Mouse (Mus musculus) cerebellum, postnatal 36 days (tissue): ENCODE results near the gene Nrn1l.

ENCODE experiments used
- DNase-seq, 2 experiments: peaks; one replicate each; pipeline ENCODE4 v3.0.0; 2021 to 2022; ENCODE audit warnings: mixed read lengths in 2 of 2

Nrn1l gene

GRCm38 (mm10) chr8:105892432-105892831, 935 bp upstream of the Nrn1l start:
- no peak for DNase-seq

- DNase-seq: no peak
Observed at GRCm38 (mm10) chr8:105897801-105898480, 4.6 kb downstream of the Nrn1l start.

GRCm38 (mm10) chr8:105900180-105900940, 7.0 kb downstream of the Nrn1l start, which contains the start of gene Pskh1:
Gene Pskh1 (plus strand): TSS chr8:105900441.
- DNase-seq: peak; percentile 91

- no peak for DNase-seq
Observed at GRCm38 (mm10) chr8:105900941-105901616, 7.7 kb downstream of the Nrn1l start.

GRCm38 (mm10) chr8:105919390-105919789, 26.0 kb downstream of the Nrn1l start:
- no peak for DNase-seq

- no peak for DNase-seq
Observed at GRCm38 (mm10) chr8:105925123-105925522, 31.8 kb downstream of the Nrn1l start.

- peak; percentile 84 to 85 for DNase-seq
Observed at GRCm38 (mm10) chr8:105930602-105931001, 37.2 kb downstream of the Nrn1l start.

- no peak for DNase-seq
Observed at GRCm38 (mm10) chr8:105931271-105931670, 37.9 kb downstream of the Nrn1l start.

GRCm38 (mm10) chr8:105932525-105932924, 39.2 kb downstream of the Nrn1l start:
- DNase-seq: no peak

- DNase-seq: no peak
Observed at GRCm38 (mm10) chr8:105933762-105934161, 40.4 kb downstream of the Nrn1l start, which contains the start of gene Ctrl. Gene Ctrl (minus strand): TSS chr8:105933862.

GRCm38 (mm10) chr8:105935105-105935504, 41.7 kb downstream of the Nrn1l start:
- DNase-seq: no peak

- no peak for DNase-seq
Observed at GRCm38 (mm10) chr8:105935863-105936603, 42.7 kb downstream of the Nrn1l start.

- peak; percentile 84 to 87 for DNase-seq
Observed at GRCm38 (mm10) chr8:105936866-105937475, 43.6 kb downstream of the Nrn1l start.

- DNase-seq: peak; percentile 37 to 48
Observed at GRCm38 (mm10) chr8:105937496-105938305, 44.3 kb downstream of the Nrn1l start.

- no peak for DNase-seq
Observed at GRCm38 (mm10) chr8:105938306-105938669, 44.9 kb downstream of the Nrn1l start, which contains the start of gene Psmb10. Gene Psmb10 (minus strand): TSS chr8:105938444.

- DNase-seq: no peak
Observed at GRCm38 (mm10) chr8:105942026-105942425, 48.7 kb downstream of the Nrn1l start.

GRCm38 (mm10) chr8:105942542-105942941, 49.2 kb downstream of the Nrn1l start:
- DNase-seq: no peak

GRCm38 (mm10) chr8:105943321-105943739, 50.0 kb downstream of the Nrn1l start, which contains the start of gene Lcat:
Gene Lcat (minus strand): TSS chr8:105943382.
- DNase-seq: no peak
